Mouse (Mus musculus): ENCODE results near the gene Batf2. TPM values are rescaled to one million over a fixed set of nuclear protein-coding genes. Genes with fewer than 3 reads are reported as not detected.

The Batf2 gene
- polyA plus RNA-seq (2017; shearing (Covaris generic)), result not detected

DNA sequence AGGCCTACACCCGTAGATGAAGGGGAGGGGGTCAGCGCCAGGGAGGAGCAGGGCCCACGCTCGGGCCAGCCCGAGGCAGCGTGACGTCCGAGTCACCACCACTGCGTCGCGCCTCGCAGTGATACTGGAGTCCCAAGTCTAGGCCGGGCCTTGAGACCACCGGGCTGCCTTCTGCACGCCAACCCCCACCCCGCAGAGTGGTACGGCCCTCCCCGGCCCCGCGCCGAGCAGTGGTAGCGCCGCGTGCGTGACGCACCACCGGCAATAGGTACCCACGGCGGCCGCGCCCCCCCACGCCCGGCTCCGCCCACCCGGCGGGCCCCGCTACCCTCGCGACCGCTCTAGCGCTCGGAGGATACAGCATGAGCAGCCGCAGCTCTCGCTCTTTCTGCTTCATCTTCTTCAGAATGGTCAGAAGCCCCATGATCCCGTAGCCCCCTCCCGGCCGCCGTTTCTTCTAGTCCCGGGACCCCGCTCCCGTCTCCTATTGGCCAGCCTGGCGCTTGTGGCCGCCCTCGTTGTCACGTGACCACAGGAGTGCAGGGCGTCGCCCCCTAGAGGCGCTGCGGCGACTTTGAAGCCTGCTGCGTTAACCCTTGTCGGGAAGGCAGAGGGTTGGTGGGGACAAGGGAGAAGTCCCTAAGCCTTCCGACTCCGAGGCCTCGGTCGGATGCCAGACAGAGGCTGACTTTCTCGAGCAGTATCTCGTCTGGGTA is at the start of gene Batf2:
Batf2 (plus strand) TSS at position 306 of the 716 bp plus-strand sequence.

DNA sequence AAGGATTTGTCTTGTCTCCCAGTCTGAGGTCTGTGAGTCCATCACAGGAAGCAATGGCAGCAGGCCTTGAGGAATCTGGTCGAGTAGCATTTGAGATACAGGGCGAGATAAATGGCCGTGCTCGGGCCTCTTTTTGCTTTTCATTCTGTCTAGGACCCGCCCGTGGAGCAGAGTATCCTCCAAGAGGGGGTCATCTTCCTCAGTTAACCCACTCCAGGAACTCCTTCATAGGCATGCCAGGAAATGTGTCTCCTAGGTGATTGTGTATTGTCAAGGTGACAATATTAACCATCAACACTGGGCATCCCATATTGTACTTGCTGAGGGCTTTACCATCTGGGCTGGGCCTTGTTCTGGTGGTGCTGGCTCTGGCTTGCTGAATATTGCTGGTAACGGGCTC is 46.7 kb upstream of the Batf2 start, which contains the start of gene AC131692.1:
AC131692.1 (plus strand) TSS at position 301 of the 400 bp plus-strand sequence.

GRCm38 (mm10) chr19:6105586-6105985 is 35.2 kb upstream of the Batf2 start, which contains the start of gene Naaladl1:
Gene Naaladl1, plus strand, starts transcription at chr19:6105782.

GRCm38 (mm10) chr19:6117986-6118676 is 22.7 kb upstream of the Batf2 start, which contains the start of gene Sac3d1:
Gene Sac3d1, minus strand, starts transcription at chr19:6118650.

GRCm38 (mm10) chr19:6127760-6128341 is 12.9 kb upstream of the Batf2 start, which contains the start of gene Snx15:
Gene Snx15, minus strand, starts transcription at chr19:6128304.

GRCm38 (mm10) chr19:6141394-6141749 is 589 bp downstream of the Batf2 start, which contains the start of gene Arl2:
Gene Arl2, minus strand, starts transcription at chr19:6141548.

DNA sequence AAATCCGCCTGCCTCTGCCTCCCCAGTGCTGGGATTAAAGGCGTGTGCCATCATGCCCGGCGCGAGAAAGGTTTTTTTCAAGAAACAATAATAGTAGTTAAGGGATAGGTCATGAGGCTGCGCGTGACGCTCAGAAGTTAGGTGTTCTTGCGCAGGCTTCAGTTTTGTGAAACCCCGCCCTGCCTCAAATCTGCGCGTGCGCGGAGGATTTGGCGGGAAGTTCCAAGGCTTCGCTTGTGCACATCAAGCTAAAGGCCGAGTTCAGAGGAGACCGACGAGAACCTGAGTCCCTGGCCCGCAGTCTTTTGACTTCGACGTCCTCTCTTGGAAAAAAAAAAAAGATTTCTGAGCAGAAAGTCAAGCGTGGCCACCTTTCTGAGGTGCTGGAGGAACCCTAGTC is 43.3 kb downstream of the Batf2 start, which contains the start of gene Majin:
Majin (plus strand) TSS at position 258 of the 400 bp plus-strand sequence.

Other genes starting within 250 kb of the Batf2 start
- gene Tigd3, start 246.8 kb upstream of the Batf2 start, polyA plus RNA-seq (2017; shearing (Covaris generic)), result 0.61 TPM
- 113 TPM for gene Dpf2, start 228.0 kb upstream of the Batf2 start, polyA plus RNA-seq (2017; shearing (Covaris generic))
- not detected for gene Cdc42ep2, start 216.2 kb upstream of the Batf2 start, polyA plus RNA-seq (2017; shearing (Covaris generic))
- 38.4 TPM for gene Pola2, start 176.8 kb upstream of the Batf2 start, polyA plus RNA-seq (2017; shearing (Covaris generic))
- gene Slc22a20, start 154.8 kb upstream of the Batf2 start, polyA plus RNA-seq (2017; shearing (Covaris generic)), result not detected
- 46.7 TPM for gene Capn1, start 125.1 kb upstream of the Batf2 start, polyA plus RNA-seq (2017; shearing (Covaris generic))
- 54.6 TPM for gene Syvn1, start 94.4 kb upstream of the Batf2 start, polyA plus RNA-seq (2017; shearing (Covaris generic))
- 21.8 TPM for gene Mrpl49, start 83.2 kb upstream of the Batf2 start, polyA plus RNA-seq (2017; shearing (Covaris generic))
- 985 TPM for gene Fau, start 83.1 kb upstream of the Batf2 start, polyA plus RNA-seq (2017; shearing (Covaris generic))
- 17.6 TPM for gene Znhit2, start 79.8 kb upstream of the Batf2 start, polyA plus RNA-seq (2017; shearing (Covaris generic))
- gene Tm7sf2, start 72.6 kb upstream of the Batf2 start, polyA plus RNA-seq (2017; shearing (Covaris generic)), result 7.2 TPM
- 67.1 TPM for gene Vps51, start 63.8 kb upstream of the Batf2 start, polyA plus RNA-seq (2017; shearing (Covaris generic))
- not detected for gene Tmem262, start 61.0 kb upstream of the Batf2 start, polyA plus RNA-seq (2017; shearing (Covaris generic))
- gene Gm28374, start 58.7 kb upstream of the Batf2 start, polyA plus RNA-seq (2017; shearing (Covaris generic)), result 0.60 TPM
- gene Zfpl1, start 56.0 kb upstream of the Batf2 start, polyA plus RNA-seq (2017; shearing (Covaris generic)), result 20.0 TPM
- gene Cdca5, start 56.0 kb upstream of the Batf2 start, polyA plus RNA-seq (2017; shearing (Covaris generic)), result 0.21 TPM
- not detected for gene AC131692.1, start 46.6 kb upstream of the Batf2 start, polyA plus RNA-seq (2017; shearing (Covaris generic))
- not detected for gene Naaladl1, start 35.2 kb upstream of the Batf2 start, polyA plus RNA-seq (2017; shearing (Covaris generic))
- gene Sac3d1, start 22.3 kb upstream of the Batf2 start, polyA plus RNA-seq (2017; shearing (Covaris generic)), result 6.3 TPM
- gene Snx15, start 12.7 kb upstream of the Batf2 start, polyA plus RNA-seq (2017; shearing (Covaris generic)), result 25.6 TPM
- gene Arl2, start 565 bp downstream of the Batf2 start, polyA plus RNA-seq (2017; shearing (Covaris generic)), result 25.1 TPM
- not detected for gene Majin, start 43.4 kb downstream of the Batf2 start, polyA plus RNA-seq (2017; shearing (Covaris generic))
- gene Gpha2, start 85.4 kb downstream of the Batf2 start, polyA plus RNA-seq (2017; shearing (Covaris generic)), result not detected
- 19.1 TPM for gene Ppp2r5b, start 94.9 kb downstream of the Batf2 start, polyA plus RNA-seq (2017; shearing (Covaris generic))
- gene Atg2a, start 100.7 kb downstream of the Batf2 start, polyA plus RNA-seq (2017; shearing (Covaris generic)), result 79.4 TPM
- 34.0 TPM for gene Ehd1, start 135.7 kb downstream of the Batf2 start, polyA plus RNA-seq (2017; shearing (Covaris generic))
- 0.35 TPM for gene Cdc42bpg, start 165.5 kb downstream of the Batf2 start, polyA plus RNA-seq (2017; shearing (Covaris generic))
- 30.0 TPM for gene Men1, start 194.0 kb downstream of the Batf2 start, polyA plus RNA-seq (2017; shearing (Covaris generic))
- gene Map4k2, start 200.2 kb downstream of the Batf2 start, polyA plus RNA-seq (2017; shearing (Covaris generic)), result 129 TPM
- gene Sf1, start 222.7 kb downstream of the Batf2 start, polyA plus RNA-seq (2017; shearing (Covaris generic)), result 603 TPM
- gene Pygm, start 243.4 kb downstream of the Batf2 start, polyA plus RNA-seq (2017; shearing (Covaris generic)), result 2.4 TPM

Measured in effector memory CD4-positive, alpha-beta T cell, adult 5 months (primary cell).